Mouse (Mus musculus): ENCODE measurements around the gene Pycr2.
"Not testable (repeated sequence)": the region's sequence is repeated elsewhere in the genome, so short reads cannot be mapped to it uniquely, and the experiment has no call there.

Pycr2 gene

GRCm38 (mm10) chr1:180904039-180904814 lies at the start of gene Pycr2:
Gene Pycr2 (plus strand): TSS chr1:180904293.
- peak; percentile 81 to 95 for DNase-seq (ENCODE audit: low spot score in 2 of 2)

GRCm38 (mm10) chr1:180858763-180859162 lies 45.3 kb upstream of the Pycr2 start:
- no peak for DNase-seq (ENCODE audit: low spot score in 2 of 2)

GRCm38 (mm10) chr1:180860030-180860429 lies 44.1 kb upstream of the Pycr2 start:
- DNase-seq (ENCODE audit: low spot score in 2 of 2), result no peak

GRCm38 (mm10) chr1:180863606-180864005 lies 40.5 kb upstream of the Pycr2 start:
- DNase-seq (ENCODE audit: low spot score in 2 of 2), result no peak

GRCm38 (mm10) chr1:180866001-180866400 lies 38.1 kb upstream of the Pycr2 start:
- no peak for DNase-seq (ENCODE audit: low spot score in 2 of 2)

- DNase-seq (ENCODE audit: low spot score in 2 of 2), result no peak
These were observed 33.9 kb upstream of the Pycr2 start for GRCm38 (mm10) chr1:180870122-180870650.

GRCm38 (mm10) chr1:180873861-180874484 lies 30.1 kb upstream of the Pycr2 start:
- DNase-seq (ENCODE audit: low spot score in 2 of 2), result no peak

- DNase-seq (ENCODE audit: low spot score in 2 of 2), result no peak
These were observed 29.5 kb upstream of the Pycr2 start for GRCm38 (mm10) chr1:180874615-180875014.

- DNase-seq (ENCODE audit: low spot score in 2 of 2), result no peak
These were observed 29.0 kb upstream of the Pycr2 start for GRCm38 (mm10) chr1:180875126-180875525.

- no peak for DNase-seq (ENCODE audit: low spot score in 2 of 2)
These were observed 26.6 kb upstream of the Pycr2 start for GRCm38 (mm10) chr1:180877466-180877865.

GRCm38 (mm10) chr1:180881768-180882167 lies 22.3 kb upstream of the Pycr2 start:
- DNase-seq (ENCODE audit: low spot score in 2 of 2), result no peak

- no peak for DNase-seq (ENCODE audit: low spot score in 2 of 2)
These were observed 20.4 kb upstream of the Pycr2 start for GRCm38 (mm10) chr1:180883731-180884130.

- DNase-seq (ENCODE audit: low spot score in 2 of 2), result no peak
These were observed 19.6 kb upstream of the Pycr2 start for GRCm38 (mm10) chr1:180884484-180884883.

GRCm38 (mm10) chr1:180888556-180889042 lies 15.5 kb upstream of the Pycr2 start:
- DNase-seq (ENCODE audit: low spot score in 2 of 2), result no peak

- no peak for DNase-seq (ENCODE audit: low spot score in 2 of 2)
These were observed 14.9 kb upstream of the Pycr2 start for GRCm38 (mm10) chr1:180889172-180889571.

GRCm38 (mm10) chr1:180889841-180890240 lies 14.3 kb upstream of the Pycr2 start:
- DNase-seq (ENCODE audit: low spot score in 2 of 2), result no peak

GRCm38 (mm10) chr1:180892808-180893207 lies 11.3 kb upstream of the Pycr2 start, which contains the start of gene Lefty2:
Gene Lefty2 (plus strand): TSS chr1:180893108.
- DNase-seq (ENCODE audit: low spot score in 2 of 2), result no peak

GRCm38 (mm10) chr1:180894088-180894987 lies 9.8 kb upstream of the Pycr2 start:
- not testable (repeated sequence) for DNase-seq (ENCODE audit: low spot score in 2 of 2)

GRCm38 (mm10) chr1:180901107-180901506 lies 3.0 kb upstream of the Pycr2 start:
- no peak for DNase-seq (ENCODE audit: low spot score in 2 of 2)

GRCm38 (mm10) chr1:180902915-180903314 lies 1.2 kb upstream of the Pycr2 start:
- no peak for DNase-seq (ENCODE audit: low spot score in 2 of 2)

- peak in 1 of 2 experiments; percentile 13 for DNase-seq (ENCODE audit: low spot score in 2 of 2)
These were observed 441 bp upstream of the Pycr2 start for GRCm38 (mm10) chr1:180903666-180904038.

- DNase-seq (ENCODE audit: low spot score in 2 of 2), result no peak
These were observed 655 bp downstream of the Pycr2 start for GRCm38 (mm10) chr1:180904815-180905080.

All from left cerebral cortex, adult 9 months (tissue).